Mouse (Mus musculus) cerebellum, adult 11 months (tissue): ENCODE measurements at regions not wholly inside any gene's neighbourhood (a gene's known extent, or its start where the extent isn't known, plus 50 kb on each side); places are given as distances from the start of the nearest gene placed in this dataset.

ENCODE experiments used
- DNase-seq: peaks from one replicate; pipeline ENCODE4 v3.0.0; 2022

DNA sequence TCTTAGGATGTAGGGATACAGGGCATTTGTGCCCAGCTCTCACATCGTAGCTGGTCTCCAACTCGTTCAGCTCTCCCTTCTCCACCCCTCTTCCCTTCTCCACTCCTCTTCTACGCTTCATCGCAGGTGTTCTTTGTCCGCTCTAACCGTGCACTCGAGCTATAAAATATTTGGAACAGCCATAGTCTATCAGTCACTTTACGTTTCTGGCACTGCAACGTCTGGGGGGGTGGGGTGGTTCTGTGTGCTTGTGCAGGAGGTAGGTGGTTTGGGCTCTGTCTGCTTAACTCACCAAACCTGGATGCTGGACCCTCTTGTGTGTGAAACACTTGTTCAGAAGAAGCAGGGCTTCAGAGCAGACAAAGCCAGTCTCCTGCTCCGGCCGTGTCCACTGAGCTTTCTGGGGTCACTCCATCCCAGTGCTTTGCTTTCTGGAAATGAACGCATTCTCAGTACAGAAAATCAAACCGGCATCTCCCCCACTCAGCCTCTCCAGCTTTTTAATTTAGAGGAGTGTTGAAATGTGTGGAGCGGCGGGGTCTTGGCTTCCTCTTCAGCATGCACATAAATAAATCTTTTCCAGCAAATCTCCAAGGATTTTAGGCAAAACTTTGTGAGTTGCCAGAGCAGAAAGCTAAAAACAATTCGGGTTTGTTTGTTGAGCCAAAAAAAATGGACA, 181.3 kb upstream of the Mgmt start:
- no peak for DNase-seq

- DNase-seq, result no peak
Observed at GRCm38 (mm10) chr7:136727628-136728402, 166.6 kb upstream of the Mgmt start.

DNA sequence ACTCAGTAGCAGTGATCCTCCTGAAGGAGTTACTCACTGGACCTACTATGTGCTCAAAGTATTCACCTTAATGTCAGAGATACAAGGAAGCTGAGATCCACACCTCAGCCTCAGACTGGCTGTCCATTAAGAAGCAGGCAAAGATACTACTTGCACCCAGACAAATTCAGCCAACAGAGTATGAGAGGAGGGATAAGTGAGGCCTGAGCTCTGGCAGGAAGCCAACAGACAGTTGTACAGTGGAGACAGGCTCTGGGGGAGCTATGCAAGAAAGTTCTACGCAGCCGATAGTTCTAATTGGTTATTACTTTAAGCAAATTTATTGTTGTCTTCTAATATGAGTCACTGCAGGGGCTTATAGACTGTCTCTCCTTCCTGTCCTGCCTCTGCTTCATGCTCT, 152.2 kb upstream of the Mgmt start:
- DNase-seq, result no peak

DNA sequence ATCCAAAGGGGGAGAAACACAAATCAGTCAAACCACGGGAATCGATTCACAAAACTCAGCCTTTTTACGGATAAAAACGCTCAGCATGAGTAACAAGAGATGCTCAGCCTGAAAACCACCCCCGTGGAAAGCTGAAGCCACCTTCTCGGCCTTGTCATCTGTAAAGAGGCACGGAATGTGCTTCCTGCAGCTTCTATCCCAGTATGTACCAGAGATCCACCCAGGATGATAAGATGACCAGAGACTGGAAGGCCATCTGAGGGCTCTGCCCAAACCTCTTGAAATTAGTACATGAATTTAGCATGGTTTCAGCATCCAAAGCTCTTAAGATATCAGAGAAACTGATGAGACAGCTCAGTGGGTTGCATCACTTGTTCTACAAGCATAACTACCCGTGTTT, 149.0 kb upstream of the Mgmt start:
- DNase-seq, result no peak

DNA sequence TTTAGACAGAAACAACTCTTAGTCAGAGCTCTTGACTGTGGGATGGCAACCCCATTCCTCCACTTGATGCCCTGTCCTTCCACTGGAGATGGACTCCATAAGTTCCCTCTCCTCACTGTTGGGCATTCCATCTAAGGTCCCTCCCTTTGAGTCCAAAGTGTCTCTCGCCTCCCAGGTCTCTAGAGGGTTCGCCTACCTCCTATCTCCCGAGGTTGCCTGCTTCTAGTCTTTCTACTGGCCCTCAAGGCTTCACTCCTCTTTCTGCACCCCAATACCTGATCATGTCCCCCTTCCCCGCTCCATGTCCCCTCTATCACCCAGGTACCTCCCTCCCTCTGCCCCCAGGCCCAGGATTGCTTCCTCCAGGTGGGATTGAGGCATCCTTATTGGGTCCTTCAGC, 142.9 kb upstream of the Mgmt start:
- no peak for DNase-seq

DNA sequence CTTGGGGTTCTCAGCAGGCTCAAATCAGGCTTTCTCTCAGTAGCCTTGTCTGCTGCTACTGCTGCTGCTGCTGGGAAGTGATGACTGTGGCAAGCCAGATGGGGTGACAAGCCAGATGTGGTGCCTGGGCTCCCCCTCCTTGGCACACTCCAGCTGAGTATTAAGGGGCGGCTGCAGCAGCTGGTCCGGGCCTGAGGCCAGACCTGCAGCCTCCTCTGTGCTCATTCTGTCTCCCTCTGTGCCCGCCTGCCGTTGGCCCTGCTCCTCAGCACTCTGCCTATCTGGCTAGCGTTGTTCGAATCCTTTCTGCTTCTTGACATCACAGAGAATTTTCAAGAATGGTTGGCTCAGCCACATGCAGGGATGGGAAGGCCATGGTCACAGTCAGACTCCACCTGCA, 139.6 kb upstream of the Mgmt start:
- no peak for DNase-seq

- DNase-seq, result no peak
Observed at GRCm38 (mm10) chr7:136765026-136765425, 129.4 kb upstream of the Mgmt start.

GRCm38 (mm10) chr7:136767231-136767630, 127.2 kb upstream of the Mgmt start:
- DNase-seq, result no peak

DNA sequence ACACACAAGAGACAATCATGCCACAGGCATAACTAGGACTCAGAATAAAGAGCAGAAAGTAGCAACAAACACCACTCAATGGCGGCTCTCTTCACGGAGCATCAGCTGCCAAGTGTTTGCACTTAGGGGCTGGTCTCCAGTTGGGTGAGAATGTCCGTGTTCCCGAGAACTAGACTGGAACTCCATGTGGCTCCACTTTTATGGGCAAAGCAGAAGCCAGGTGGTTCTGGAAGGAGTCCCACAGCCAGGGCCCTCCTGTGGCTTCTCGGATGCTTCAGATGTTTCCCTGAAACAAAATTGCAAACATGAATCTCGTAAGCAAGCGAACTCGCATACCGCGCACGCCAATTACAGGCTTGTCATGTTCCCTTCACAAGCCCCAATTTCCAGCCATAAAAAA, 113.7 kb upstream of the Mgmt start:
- DNase-seq, result no peak

GRCm38 (mm10) chr7:136791162-136791561, 103.3 kb upstream of the Mgmt start:
- DNase-seq, result no peak

- no peak for DNase-seq
Observed at GRCm38 (mm10) chr7:136792131-136792530, 102.3 kb upstream of the Mgmt start.

DNA sequence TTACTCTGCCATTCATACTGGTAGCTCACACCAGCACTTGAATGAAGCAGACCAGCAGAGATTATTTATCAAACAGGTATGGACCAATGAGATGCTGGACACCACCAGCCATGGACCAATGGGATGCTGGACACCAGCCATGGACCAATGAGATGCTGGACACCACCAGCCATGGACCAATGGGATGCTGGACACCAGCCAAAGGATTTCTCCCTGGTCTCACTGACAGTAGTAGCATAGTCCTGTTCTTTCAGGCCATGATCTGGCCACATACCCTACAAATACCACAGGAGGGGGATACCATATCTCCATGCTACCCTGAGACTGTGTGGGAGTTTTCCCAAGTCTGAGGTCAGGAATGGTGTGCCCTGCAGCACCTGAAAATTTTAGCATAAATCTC, 98.0 kb upstream of the Mgmt start:
- no peak for DNase-seq

- no peak for DNase-seq
Observed at GRCm38 (mm10) chr7:136797780-136798435, 96.5 kb upstream of the Mgmt start.

- DNase-seq, result no peak
Observed at GRCm38 (mm10) chr7:136798605-136799004, 95.8 kb upstream of the Mgmt start.

DNA sequence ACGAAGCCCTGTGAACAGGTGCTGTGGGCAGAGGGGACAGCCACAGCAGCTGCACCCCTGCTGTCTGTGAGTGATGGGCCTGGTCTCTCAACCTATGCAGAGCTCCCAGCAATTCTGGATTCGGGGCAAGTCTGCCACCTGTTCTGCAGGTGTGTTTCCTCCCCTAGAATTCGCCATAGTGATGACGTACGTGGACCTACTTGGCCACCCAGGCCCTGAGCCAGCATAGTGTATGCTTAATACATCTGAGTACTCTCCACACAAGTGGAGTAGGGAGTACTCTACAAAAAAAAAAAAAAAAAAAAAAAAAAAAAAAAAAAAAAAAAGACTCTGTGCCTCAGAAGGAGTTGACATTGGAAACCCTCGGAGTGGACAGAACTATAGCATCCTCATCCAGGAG, 87.3 kb upstream of the Mgmt start:
- no peak for DNase-seq

DNA sequence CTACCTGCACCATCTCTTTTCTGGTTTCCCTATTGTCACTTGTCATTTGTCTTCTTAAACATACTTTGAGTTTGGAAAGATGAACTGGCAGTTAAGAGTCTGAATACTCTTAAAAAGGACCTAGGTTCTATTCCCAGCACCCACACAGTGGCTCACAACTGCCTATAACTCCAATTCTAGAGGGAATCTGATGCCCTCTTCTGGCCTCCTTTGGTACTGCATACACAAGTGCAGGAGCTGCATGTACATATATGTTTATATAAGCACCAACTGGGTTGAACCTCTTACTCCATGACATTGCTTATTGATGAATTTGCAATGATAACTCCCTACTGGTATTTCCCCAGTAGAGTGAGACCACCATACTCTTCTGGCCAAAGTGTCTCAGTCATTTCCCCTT, 86.4 kb upstream of the Mgmt start:
- no peak for DNase-seq

- no peak for DNase-seq
Observed at GRCm38 (mm10) chr7:136809576-136809975, 84.8 kb upstream of the Mgmt start.

GRCm38 (mm10) chr7:136813691-136814325, 80.6 kb upstream of the Mgmt start:
- no peak for DNase-seq

- DNase-seq, result no peak
Observed at GRCm38 (mm10) chr7:136814751-136815150, 79.7 kb upstream of the Mgmt start.

- DNase-seq, result no peak
Observed at GRCm38 (mm10) chr7:136820291-136820690, 74.1 kb upstream of the Mgmt start.

DNA sequence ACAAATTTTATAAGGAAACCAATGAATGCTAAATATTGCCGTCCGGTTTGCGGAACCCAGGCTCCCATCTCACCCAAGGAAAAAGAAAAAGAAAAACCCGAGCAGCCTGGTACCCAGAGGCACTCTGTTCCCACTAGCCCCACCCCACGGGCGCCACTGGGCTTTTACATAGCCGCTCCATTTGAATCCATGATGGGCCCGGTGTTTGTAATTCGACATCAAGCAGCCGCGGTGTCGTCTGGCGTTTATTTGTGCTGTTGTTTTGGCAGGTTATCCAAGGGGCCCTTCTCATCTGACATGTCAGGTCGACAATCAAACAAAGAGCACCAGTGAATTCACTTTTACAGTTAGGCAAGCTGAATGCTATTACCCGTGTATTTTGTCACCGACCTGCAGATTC, 68.8 kb upstream of the Mgmt start:
- DNase-seq, result no peak

GRCm38 (mm10) chr7:136829621-136830313, 64.6 kb upstream of the Mgmt start:
- no peak for DNase-seq

GRCm38 (mm10) chr7:136832419-136832818, 62.0 kb upstream of the Mgmt start:
- no peak for DNase-seq
